Mouse (Mus musculus): ENCODE results near the gene Pomp.
A peak's percentile ranks its signal among the peaks of the same experiment; 100 is the strongest.
"Not testable (repeated sequence)": the region's sequence is repeated elsewhere in the genome, so short reads cannot be mapped to it uniquely, and the experiment has no call there.

Pomp gene

DNA sequence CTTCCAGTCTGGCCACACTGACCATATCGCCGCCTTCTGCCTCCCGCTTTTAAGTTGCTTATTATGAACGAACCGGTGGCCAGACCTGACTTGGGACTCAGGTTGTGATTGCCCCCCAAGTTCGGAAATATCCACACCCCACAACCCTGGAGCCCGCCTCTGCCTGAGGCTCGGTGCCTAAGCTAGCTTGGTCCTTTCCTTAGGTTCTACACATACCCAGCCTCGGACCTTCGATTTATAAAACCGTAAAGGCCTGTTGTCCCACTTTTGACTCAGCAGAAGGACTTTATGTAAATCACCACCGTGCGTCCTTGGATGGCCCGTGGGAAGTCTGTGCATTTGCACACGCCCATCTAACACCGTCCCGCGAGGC is 199 bp upstream of the Pomp start:
- no peak for DNase-seq (ENCODE audit: low spot score)

DNA sequence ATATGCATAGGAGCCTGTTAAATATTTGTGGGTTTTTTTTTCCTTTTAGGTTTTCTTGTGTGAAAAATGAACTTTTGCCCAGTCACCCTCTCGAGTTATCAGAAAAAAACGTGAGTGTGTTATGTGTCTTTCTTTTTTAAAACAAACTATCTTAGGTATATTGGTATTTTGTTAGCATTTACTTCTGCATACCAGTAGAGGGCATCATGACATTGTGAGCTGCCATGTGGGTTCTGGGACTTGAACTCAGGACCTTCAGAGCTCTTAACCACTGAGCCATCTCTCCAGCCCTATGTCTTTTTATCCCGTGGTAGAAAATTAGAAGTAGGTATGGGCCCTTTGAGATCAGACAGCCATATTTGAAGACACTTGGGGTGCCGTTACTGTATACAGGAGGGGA is 8.4 kb downstream of the Pomp start:
- no peak for DNase-seq (ENCODE audit: low spot score)

DNA sequence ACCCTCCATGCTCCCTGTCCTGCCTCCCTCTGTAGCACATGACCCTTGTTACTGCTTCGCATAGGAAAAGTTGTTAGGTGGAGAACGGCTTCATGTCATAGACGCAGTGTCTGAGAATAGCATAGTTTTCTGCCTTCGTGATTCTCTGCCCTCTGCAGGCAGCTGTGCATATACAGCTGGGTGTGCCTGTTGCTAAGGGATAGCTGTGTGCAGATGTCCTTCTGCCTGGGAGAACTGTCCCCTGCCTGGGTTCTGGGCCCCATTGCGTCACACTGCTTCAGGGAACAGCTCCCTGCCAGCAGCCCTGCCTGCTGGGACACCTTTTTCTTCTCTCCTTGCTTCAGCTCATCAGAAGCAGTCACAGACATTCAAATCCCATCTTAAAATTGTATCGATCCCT is 9.3 kb downstream of the Pomp start:
- DNase-seq (ENCODE audit: low spot score): no peak

DNA sequence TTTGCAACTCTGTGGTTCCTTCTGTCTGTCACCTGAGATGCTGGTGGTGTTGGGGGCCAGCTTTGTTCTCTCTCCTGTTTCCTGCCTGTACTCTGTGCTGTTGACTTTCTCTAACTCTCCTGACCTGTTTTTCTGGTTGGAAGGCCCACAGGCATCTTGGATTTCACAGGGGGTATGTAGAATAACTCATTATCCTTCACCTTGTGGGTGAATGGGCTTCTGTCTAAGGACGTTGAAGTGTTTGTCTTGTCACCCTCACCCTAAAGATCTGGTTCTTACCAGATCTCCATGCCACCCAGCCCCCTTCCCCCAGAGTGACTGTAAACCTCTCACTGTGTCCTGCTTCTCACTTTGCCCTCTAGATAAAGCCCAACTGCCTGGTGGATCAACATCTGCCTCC is 10.0 kb downstream of the Pomp start:
- DNase-seq (ENCODE audit: low spot score): no peak

DNA sequence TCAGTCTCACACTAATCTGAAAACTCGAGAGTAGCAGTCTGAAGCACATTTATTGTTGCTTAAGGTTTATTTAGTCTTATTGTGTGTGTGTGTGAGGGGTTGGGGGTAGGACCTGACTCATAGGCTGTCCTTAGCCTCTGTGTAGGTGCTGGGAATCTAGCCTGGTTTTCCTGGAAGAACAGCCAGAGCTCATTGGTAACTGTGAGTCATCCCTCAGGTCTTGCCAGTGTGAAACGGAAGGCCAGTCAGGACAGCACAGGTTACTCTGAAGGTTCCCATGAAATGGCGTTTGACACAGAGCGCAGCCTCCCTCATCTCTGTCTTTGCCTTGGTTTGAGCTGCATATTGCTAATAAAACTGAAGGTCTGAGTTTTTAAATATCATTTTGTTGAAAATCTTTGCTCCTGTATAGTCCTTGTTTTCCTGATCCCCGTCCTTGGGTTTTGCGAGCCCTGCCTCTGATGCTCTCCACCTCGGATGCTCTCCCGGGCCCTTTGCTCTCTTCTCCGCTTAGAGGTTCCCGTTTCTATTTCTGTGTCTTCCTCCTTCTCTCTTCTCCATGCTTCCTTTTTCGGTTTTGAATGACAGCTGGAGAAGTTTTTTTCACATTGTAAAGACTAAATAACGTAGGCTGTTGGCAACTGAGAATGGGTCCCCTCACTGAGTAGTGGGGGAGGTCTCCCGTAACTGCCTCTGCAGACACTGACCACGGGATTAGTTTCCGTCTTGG is 11.0 kb downstream of the Pomp start:
- no peak for DNase-seq (ENCODE audit: low spot score)

DNA sequence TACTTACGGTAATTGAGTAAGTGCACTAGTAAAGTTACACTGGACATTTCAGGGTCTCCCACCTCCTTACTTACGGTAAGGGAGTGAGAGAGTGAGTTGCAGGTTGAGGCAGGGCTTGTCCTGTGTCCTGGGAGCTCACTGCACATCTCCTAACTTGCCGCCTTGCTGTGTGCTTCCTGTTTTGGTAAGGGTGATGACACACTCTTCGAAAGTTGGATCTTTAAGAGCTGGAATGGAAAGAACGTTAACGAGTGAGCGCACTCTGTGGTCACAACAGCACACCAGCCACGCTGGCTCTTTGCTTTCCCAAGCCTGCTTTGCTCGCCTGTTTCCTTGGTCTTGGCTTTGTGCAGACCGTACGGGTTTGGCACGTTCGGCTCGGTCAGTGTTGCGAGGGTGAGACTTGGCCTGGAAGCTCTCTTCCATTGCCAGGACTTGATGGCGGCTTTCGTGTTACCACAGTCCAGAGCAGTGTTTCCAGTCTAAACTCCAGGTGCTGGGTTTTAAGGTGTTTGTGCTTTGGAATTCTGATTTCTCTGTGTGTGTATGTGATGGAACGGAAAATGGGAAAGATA is 14.3 kb downstream of the Pomp start:
- no peak for DNase-seq (ENCODE audit: low spot score)

DNA sequence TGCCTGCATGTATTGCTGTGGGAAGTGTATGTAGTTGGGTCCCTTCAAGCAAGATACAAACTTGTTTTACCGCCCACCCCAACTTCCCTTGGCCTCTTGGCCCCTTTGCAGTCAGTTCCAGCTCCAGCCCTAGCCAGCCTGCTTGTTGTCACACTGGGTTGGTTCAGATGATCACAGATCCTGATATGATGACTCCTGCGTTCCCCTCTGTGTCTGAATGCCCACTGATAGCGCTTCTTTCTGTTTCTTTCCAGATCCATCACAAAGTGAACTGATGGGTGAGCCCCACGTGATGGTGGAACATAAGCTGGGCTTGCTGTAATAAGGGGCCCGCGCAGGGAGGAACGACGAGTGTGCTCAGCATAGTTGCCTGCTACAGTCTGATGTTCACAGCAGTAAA is 14.9 kb downstream of the Pomp start:
- no peak for DNase-seq (ENCODE audit: low spot score)

DNA sequence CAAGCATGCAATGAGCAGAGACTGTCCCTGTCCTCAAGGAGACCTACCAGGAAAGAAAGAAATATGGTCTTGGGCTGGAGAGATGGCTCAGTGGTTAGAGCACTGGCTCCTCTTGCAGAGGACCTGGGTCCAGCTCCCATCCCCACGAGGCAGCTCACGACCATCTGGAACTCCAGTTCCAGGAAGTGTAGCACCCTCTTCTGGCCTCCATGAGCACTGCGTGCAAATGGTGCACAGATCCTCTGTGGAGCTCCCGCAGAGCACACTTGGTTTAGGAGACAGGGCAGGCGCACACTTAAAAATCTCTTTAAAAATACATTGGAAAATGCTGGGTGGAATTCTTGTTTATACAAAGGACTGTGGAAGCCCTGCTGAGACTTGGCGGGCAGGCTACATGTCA is 17.3 kb downstream of the Pomp start:
- no peak for DNase-seq (ENCODE audit: low spot score)

DNA sequence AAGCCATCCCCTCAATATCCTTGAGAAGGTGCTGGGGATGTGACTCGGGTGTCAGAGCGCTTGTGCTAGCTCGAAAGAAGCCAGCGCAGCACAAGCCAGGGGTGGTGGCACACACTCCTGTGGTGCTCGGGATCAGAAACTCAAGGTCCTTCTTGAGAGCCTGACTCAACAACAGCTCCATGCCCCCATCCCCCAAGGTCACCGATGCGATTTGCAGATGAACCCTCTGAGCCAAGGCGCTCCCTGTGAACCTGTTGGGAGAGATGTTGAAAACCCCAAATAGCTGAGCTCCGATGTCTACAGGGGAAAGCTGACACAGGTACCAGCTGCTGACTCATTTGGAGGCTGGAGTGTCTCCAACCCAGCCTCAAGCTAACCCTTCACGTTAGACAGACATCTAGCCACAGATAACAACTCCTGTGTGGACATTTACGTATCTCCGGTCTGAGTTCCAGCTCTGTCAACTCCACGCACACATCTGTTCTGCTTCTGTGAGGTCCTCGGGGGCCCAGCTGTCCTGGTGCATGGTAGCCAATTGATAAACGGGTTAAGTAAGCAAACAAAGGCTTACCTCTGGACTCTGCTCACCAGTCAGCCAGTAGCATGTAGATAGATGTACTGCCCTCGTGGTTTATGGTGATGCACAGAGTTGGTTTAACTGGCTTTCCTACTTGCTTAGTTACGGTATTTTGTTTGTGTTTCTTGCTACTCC is 19.9 kb downstream of the Pomp start:
- no peak for DNase-seq (ENCODE audit: low spot score)

DNA sequence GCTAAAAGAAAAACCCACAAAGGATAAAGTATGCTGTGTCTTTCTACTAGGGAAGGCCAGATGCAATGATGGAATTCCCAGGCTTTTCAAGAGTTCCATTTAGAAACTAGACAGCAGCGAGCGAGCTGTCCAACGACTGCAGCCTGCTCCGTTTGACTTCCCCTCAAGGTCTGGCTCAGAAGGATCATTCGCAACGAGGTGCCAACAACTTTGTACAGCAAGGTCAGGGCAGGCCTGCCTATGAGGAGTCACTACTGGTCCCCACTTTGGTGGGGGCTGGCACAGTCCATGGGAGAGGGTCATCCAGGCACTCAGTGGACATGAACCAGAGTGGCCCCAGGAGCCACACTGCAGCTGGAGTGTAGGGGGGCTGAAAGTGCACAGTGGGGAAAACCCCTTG is 23.3 kb downstream of the Pomp start:
- DNase-seq (ENCODE audit: low spot score): no peak

DNA sequence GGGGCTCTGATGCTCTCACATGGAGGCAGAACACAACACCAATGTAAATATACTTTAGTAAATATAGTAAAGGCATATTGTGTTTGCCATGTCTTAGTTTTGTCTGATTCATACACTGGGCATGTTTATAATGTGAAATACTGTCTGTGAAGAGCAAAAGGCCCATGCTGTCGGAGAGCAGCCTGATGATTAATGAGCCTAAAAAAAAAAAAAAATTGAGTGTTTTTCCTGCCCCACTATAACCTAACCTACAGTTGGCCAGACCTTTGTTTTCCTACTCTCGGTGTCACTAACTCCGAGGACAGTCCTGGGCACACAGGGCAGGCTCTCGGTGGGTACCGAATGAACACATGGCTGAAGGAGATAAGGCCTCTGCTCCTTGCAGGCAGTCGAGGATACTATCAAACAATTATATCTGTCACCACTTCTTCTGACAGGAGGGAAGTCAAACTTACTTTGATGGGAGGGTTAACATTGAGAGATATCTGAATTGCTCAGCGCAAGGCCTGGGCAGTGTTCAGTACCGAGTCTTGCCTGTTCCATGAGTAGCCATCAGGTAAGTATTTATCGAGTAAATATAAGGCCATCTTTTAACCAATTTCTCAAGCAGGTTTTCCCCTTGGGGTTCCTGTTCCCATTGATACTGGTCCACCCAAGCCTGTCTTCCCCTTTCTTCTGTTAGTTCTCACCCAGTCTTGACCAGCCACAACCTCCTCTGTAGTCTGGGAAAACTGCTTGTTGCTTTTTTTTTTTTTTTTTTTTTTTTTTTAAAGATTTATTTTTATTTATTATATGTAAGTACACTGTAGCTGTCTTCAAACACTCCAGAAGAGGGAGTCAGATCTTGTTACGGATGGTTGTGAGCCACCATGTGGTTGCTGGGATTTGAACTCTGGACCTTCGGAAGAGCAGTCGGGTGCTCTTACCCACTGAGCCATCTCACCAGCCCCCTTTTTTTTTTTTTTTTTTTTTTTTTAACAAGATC is 28.3 kb downstream of the Pomp start:
- DNase-seq (ENCODE audit: low spot score): no peak

DNA sequence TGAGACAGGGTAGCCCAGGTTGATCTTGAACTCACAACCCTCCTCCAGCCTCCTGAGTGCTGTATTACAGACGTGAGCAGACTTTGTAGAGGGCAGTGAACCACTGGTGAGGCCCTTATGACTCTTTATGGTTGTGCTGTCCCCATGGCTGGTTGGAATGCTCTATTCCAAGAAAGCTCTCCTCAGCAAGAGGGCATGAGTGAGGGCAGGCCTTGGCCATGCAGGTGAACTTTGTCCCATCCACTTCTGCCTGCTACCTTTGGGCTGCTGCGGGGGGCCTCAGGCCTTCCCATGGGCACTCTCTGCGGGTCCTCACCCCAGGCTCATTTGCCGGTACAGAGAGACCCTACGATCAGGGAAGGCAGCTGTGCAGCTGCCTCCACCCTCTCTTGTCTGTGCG is 32.5 kb downstream of the Pomp start:
- DNase-seq (ENCODE audit: low spot score): no peak

DNA sequence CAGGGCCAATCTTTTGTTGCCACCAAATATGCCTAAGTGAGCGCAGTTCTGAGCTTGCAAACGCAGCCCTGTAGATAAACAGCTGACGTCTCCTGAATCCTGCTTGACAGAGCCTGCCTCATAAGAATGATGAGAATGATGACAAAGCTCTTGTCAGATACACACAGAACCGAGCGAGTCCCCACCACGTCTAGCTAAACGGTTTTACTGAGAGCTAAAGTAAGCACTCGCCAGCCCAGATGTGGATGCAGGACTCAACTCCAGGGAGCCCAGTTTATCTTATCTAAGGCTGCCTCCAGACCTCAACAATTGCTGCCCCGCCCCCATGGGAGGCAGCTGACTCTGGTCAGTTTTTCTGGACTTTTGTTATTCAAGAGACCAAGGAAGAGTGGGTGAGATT is 32.9 kb downstream of the Pomp start:
- no peak for DNase-seq (ENCODE audit: low spot score)

DNA sequence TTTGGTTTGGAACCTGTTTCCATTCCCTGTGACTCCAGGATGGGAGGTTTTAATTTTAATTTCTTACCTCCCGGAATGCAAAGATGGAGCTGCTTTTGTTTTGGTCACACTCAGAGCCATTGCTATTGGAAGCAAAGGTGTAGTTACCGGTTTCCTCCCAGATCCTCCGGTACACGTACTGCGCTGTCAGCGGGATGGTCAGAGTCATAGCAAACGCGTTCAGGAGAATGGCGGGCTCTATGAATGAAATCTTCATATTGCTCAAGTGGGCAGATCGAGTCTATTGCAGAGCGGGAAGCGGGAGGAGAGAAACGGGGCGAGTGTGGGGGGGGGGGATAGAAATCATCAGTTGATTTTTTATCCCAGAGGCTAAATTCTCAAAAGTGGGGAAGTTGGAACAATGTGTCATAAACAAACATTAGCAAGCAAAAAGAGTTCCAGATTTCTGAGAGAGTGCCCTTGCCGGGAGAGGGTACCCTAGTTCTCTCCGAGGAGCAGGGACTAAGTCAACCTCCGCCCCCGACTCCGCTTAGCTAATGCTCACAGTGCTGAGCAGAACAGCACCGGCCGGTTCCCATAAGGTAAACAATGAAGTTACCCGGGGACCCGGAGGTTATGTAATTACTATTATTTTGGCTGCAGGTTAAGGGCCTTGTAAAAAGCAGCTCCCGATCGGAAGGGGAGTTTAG is 33.6 kb downstream of the Pomp start:
- no peak for DNase-seq (ENCODE audit: low spot score)

DNA sequence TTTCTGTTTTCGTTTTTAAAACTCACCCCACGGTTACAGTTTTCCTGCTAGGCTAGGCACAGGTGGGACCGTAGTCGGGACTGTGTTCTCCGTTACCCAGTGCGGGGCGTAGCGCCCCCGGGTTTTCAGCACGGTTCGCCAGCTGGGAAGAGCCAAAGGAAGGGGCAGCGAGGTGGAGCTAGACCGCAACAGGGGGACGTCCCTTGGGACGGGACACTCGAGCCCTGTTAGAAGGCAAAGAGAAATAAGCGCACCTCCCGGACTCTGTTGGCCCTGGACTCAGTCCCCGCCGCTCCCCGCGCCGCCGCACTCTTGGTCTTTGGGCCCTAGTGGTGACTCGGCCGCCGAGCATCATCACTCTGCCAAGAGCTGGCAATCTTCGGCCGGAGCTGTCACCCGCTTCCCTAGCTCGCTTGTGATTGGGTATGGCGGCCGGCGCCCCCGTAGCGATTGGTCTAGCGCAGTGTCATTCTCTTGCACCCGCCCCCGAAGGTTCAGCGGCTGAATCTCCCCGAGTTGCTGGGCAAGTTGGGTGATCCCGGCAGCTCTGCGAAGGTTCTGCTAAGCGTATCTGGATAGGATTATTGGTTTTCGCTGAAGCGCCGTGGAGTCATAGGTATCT is 34.3 kb downstream of the Pomp start, which contains the start of gene Slc46a3:
Slc46a3 (minus strand) TSS at position 361 of the 622 bp plus-strand sequence.
- peak; percentile 95 for DNase-seq (ENCODE audit: low spot score)

DNA sequence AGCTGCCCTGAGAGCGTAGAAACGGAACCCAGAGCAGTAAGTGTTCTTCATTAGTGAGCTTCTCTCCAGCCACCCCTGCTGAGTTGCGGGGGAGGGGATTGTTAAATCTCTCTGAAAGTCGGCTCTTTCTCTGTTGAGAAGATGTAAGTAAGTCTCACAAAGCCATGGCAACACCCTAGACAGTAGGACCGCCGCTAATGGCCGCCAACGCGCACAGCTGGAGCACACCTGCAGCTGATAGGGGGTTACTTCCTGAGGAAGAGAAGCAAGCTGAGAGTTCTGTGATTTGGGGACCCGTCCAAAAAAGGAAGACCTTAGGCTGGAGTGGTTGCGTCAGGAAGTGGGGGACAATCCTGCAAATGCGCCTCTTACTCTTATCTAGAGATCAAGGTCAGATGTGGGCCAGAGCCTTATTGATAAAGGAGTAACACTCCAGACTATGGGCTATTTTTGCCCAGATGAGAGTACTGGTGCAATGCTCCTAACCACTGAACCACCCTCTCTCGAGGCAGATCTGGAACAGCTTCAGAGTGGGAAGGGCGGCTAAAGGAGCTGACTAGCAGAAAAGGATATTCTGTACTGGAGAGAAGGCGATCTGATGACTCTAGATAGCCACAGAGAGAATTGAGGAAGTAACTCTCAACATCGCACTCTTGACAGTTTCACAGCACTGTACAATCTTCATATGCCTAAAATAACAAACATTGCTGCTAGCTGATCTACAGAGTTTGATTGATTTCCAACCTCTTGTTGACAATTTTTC is 35.4 kb downstream of the Pomp start:
- no peak for DNase-seq (ENCODE audit: low spot score)

DNA sequence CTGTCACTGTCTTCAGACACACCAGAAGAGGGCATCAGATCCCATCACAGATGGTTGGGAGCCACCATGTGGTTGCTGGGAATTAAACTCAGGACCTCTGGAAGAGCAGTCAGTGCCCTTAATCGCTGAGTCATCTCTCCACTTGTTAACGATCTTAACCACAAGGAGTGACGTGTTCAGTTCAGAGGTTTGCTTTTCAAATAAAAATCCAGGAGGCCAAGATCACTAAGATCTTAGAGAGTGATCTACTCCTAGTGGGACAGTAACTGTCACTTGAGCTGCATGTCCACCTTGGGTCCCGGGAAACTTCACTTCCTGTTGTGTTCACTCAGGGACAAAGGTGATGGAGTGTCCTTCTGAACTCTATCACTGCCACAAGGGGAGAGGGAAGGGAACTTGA is 36.2 kb downstream of the Pomp start:
- not testable (repeated sequence) for DNase-seq (ENCODE audit: low spot score)

DNA sequence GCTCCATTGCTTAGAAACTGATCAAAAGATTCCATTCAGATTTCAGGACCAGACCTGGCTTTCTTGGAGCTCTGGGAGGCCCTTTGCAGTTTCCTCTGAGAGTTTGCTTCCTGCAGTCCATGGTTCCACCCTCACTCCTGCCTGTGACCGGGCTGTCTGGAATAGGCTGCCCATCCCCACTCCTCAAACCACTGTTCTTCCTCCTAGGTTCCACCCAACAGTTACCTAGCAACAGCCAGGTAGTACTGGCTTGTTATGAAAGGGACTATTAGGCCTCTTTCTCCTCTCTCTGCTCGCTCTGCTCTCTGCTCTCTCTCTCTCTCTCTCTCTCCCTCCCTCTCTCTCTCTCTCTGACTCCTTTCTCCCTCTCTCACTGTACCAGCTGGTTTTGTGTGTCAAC is 38.0 kb downstream of the Pomp start:
- no peak for DNase-seq (ENCODE audit: low spot score)

DNA sequence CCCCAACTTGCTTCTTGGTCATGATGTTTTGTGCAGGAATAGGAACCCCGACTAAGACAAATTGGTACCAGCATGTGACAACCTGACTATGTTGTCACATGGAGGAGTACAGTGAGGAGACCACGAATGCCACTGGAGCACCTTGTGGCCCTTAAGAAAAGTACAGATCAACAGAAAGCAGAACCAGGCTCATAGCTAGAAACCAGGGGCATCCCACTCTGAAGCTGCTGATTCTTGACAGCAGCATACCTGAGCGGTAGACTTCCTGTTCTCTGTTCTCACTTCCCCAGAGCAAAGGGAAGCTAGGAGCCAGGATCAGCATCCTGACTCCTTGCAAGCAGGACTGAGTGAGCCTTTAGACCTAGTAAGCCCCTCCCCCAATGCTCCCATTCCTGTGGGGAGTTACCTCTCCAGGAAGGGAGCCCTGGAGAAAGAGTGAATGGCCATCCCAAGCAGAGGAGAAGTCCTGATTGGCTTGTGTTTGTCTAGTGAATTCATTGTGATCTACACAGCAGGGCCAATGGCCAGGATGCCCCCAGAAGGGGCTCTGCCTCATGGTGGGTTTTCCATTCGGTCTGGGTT is 38.8 kb downstream of the Pomp start:
- no peak for DNase-seq (ENCODE audit: low spot score)
